Mouse (Mus musculus) cortical plate, adult 2 months (tissue): ENCODE measurements at regions not wholly inside any gene's neighbourhood (a gene's known extent, or its start where the extent isn't known, plus 50 kb on each side); places are given as distances from the start of the nearest gene placed in this dataset.

ENCODE experiments used
- CTCF ChIP-seq: fragments of 200-500 bp; IDR thresholded peaks from 2 replicates; pipeline ENCODE4 v1.5.1; 2011; ENCODE audit warnings: mild to moderate bottlenecking, control low read depth, low read length; ENCODE audit not compliant: insufficient read depth; ENCODE audit errors: extremely low read depth
- POLR2A ChIP-seq: fragments of 200-500 bp; IDR thresholded peaks from 2 replicates; pipeline ENCODE4 v1.6.1; 2011; ENCODE audit warnings: mild to moderate bottlenecking, low read length, control low read depth; ENCODE audit not compliant: insufficient read depth; ENCODE audit errors: extremely low read depth

- TF ChIP-seq POLR2A (no peak), CTCF (no peak)
Observed at GRCm38 (mm10) chr2:50932936-50933335, 216.0 kb downstream of the Rnd3 start.
